Mouse (Mus musculus) layer of hippocampus, adult 8-10 months (tissue): Measurements from ENCODE around the gene Fgd1. TPM values are rescaled to one million over a fixed set of nuclear protein-coding genes. Genes with fewer than 3 reads are reported as not detected.

ENCODE experiments used
- DNase-seq, 2 experiments: peaks; one replicate each; pipeline ENCODE4 v3.0.0; 2022; ENCODE audit warnings: low spot score in 2 of 2
- total RNA-seq, 4 experiments: library from RNA; stranded (reverse); gene quantifications; 2 replicates each; pipeline ENCODE4 v1.2.4; 2022

Fgd1 gene
- 10 to 100 TPM; 16.3 to 19.4 (median 18.8) TPM for total RNA-seq

- DNase-seq = no peak
Observed at GRCm38 (mm10) chrX:151045850-151046249, at the start of gene Fgd1. Fgd1 (plus strand) TSS chrX:151046150.

- DNase-seq = peak; percentile 9 to 11
Observed at GRCm38 (mm10) chrX:150996775-150997174, 49.2 kb upstream of the Fgd1 start.

GRCm38 (mm10) chrX:151016938-151017877, 28.7 kb upstream of the Fgd1 start, which contains the start of gene Gnl3l:
Gnl3l (minus strand) TSS chrX:151017322.
- DNase-seq = peak; percentile 83 to 86

GRCm38 (mm10) chrX:151017897-151018296, 28.1 kb upstream of the Fgd1 start:
- no peak for DNase-seq

- no peak for DNase-seq
Observed at GRCm38 (mm10) chrX:151018798-151019197, 27.2 kb upstream of the Fgd1 start.

- DNase-seq = no peak
Observed at GRCm38 (mm10) chrX:151031400-151031799, 14.6 kb upstream of the Fgd1 start.

GRCm38 (mm10) chrX:151041223-151041622, 4.7 kb upstream of the Fgd1 start:
- no peak for DNase-seq

GRCm38 (mm10) chrX:151046321-151046720, 371 bp downstream of the Fgd1 start:
- DNase-seq = no peak

- DNase-seq = peak; percentile 53 to 70
Observed at GRCm38 (mm10) chrX:151046777-151047430, 954 bp downstream of the Fgd1 start.

- no peak for DNase-seq
Observed at GRCm38 (mm10) chrX:151047431-151048058, 1.6 kb downstream of the Fgd1 start.

- DNase-seq = no peak
Observed at GRCm38 (mm10) chrX:151049661-151050215, 3.8 kb downstream of the Fgd1 start.

GRCm38 (mm10) chrX:151050337-151050736, 4.4 kb downstream of the Fgd1 start:
- peak in 1 of 2 experiments; percentile 20 for DNase-seq

GRCm38 (mm10) chrX:151054489-151054888, 8.5 kb downstream of the Fgd1 start:
- DNase-seq = no peak

- no peak for DNase-seq
Observed at GRCm38 (mm10) chrX:151055559-151055958, 9.6 kb downstream of the Fgd1 start.

GRCm38 (mm10) chrX:151059346-151059745, 13.4 kb downstream of the Fgd1 start:
- no peak for DNase-seq

- no peak for DNase-seq
Observed at GRCm38 (mm10) chrX:151061615-151062299, 15.8 kb downstream of the Fgd1 start.

GRCm38 (mm10) chrX:151066071-151066666, 20.2 kb downstream of the Fgd1 start:
- no peak for DNase-seq

- DNase-seq = no peak
Observed at GRCm38 (mm10) chrX:151067876-151068275, 21.9 kb downstream of the Fgd1 start.

- no peak for DNase-seq
Observed at GRCm38 (mm10) chrX:151076007-151076406, 30.1 kb downstream of the Fgd1 start.

GRCm38 (mm10) chrX:151076941-151077485, 31.1 kb downstream of the Fgd1 start:
- no peak for DNase-seq
